Mouse (Mus musculus) spleen, adult 2 months (tissue): ENCODE data around the gene Kctd15.

ENCODE experiments used
- CTCF ChIP-seq: fragments of 200-500 bp; IDR thresholded peaks from 2 replicates; pipeline ENCODE4 v1.5.1; 2011; ENCODE audit warnings: mild to moderate bottlenecking, inconsistent platforms; ENCODE audit not compliant: insufficient read depth, insufficient read length, insufficient replicate concordance; ENCODE audit errors: extremely low read depth
- POLR2A ChIP-seq: fragments of 200-500 bp; IDR thresholded peaks from 2 replicates; pipeline ENCODE4 v1.6.1; 2011; ENCODE audit warnings: low read depth, low read length, inconsistent platforms

- TF ChIP-seq POLR2A (no peak), CTCF (no peak)
These were observed 58.0 kb downstream of the Kctd15 start for GRCm38 (mm10) chr7:34598576-34598975.
